Mouse (Mus musculus): ENCODE results near the gene Glrb. TPM values are rescaled to one million over a fixed set of nuclear protein-coding genes. Genes with fewer than 3 reads are reported as not detected.
A peak's percentile ranks its signal among the peaks of the same experiment; 100 is the strongest.

Gene Glrb
- total RNA-seq (2021): under 1 TPM; 0.15 to 0.62 TPM
- long read RNA-seq, experiment 1, partial matches to known transcripts: 0 of 1 reads
- long read RNA-seq, experiment 1, other reads (novel, unspliced or antisense): 0 of 1 reads
- long read RNA-seq, experiment 2: 0 reads

- peak in 1 of 2 experiments; percentile 1 for DNase-seq
Measured at GRCm38 (mm10) chr3:80913111-80913778, at the start of gene Glrb. Gene Glrb (minus strand): TSS chr3:80913660.

GRCm38 (mm10) chr3:80959965-80960364 is 46.5 kb upstream of the Glrb start:
- no peak for DNase-seq

GRCm38 (mm10) chr3:80958591-80958990 is 45.1 kb upstream of the Glrb start:
- peak; percentile 36 to 41 for DNase-seq

- no peak for DNase-seq
Measured at GRCm38 (mm10) chr3:80913779-80914284, 372 bp upstream of the Glrb start.

GRCm38 (mm10) chr3:80894745-80895480 is 18.5 kb downstream of the Glrb start:
- DNase-seq: no peak

GRCm38 (mm10) chr3:80894328-80894727 is 19.1 kb downstream of the Glrb start:
- no peak for DNase-seq

GRCm38 (mm10) chr3:80893055-80893690 is 20.3 kb downstream of the Glrb start:
- no peak for DNase-seq

GRCm38 (mm10) chr3:80891087-80891486 is 22.4 kb downstream of the Glrb start:
- DNase-seq: no peak

GRCm38 (mm10) chr3:80885174-80885573 is 28.3 kb downstream of the Glrb start:
- no peak for DNase-seq

- DNase-seq: no peak
Measured at GRCm38 (mm10) chr3:80883601-80884000, 29.9 kb downstream of the Glrb start.

- DNase-seq: no peak
Measured at GRCm38 (mm10) chr3:80880660-80881293, 32.7 kb downstream of the Glrb start.

- DNase-seq: no peak
Measured at GRCm38 (mm10) chr3:80878571-80878970, 34.9 kb downstream of the Glrb start.

GRCm38 (mm10) chr3:80874690-80875353 is 38.6 kb downstream of the Glrb start:
- DNase-seq: no peak

GRCm38 (mm10) chr3:80874081-80874480 is 39.4 kb downstream of the Glrb start:
- no peak for DNase-seq

GRCm38 (mm10) chr3:80871472-80872171 is 41.8 kb downstream of the Glrb start:
- DNase-seq: no peak

- DNase-seq: no peak
Measured at GRCm38 (mm10) chr3:80867328-80867727, 46.1 kb downstream of the Glrb start.

GRCm38 (mm10) chr3:80852912-80853507 is 60.5 kb downstream of the Glrb start:
- no peak for DNase-seq

- no peak for DNase-seq
Measured at GRCm38 (mm10) chr3:80850947-80851346, 62.5 kb downstream of the Glrb start.

GRCm38 (mm10) chr3:80845634-80846033 is 67.8 kb downstream of the Glrb start:
- DNase-seq: no peak

- DNase-seq: no peak
Measured at GRCm38 (mm10) chr3:80839845-80840244, 73.6 kb downstream of the Glrb start.

GRCm38 (mm10) chr3:80837583-80837982 is 75.9 kb downstream of the Glrb start:
- no peak for DNase-seq

All from heart, adult 18-20 months (tissue).